Mouse (Mus musculus): ENCODE measurements around the gene Myh14. TPM values are rescaled to one million over a fixed set of nuclear protein-coding genes. Genes with fewer than 3 reads are reported as not detected.

The Myh14 gene
- polyA plus RNA-seq, 1 experiment from 2014 or later: 0.59 TPM

- H3K9ac ChIP-seq: no peak overlapping the region
- 64% methylated on average over 5 of the region's 5 CpGs for WGBS
- H3K27me3 ChIP-seq (replicated peaks): peaks cover 42% of the 10 kb centered on the region
- H3K27ac ChIP-seq (ENCODE audit: poor library complexity, severe bottlenecking): no peak overlapping the region
- H3K36me3 ChIP-seq: no peaks in the 10 kb centered on the region
- H3K9me3 ChIP-seq (replicated peaks): peaks cover 3% of the 10 kb centered on the region
- H3K4me2 ChIP-seq: no peak overlapping the region
- no peak for ATAC-seq (ENCODE audit: insufficient number of reproducible peaks, low FRiP score)
- no peak overlapping the region for H3K4me3 ChIP-seq
- H3K4me1 ChIP-seq (replicated peaks): peaks cover 6% of the 10 kb centered on the region
These were observed 1.6 kb upstream of the Myh14 start for GRCm38 (mm10) chr7:44672193-44672592.

- no peak for ATAC-seq (ENCODE audit: insufficient number of reproducible peaks, low FRiP score)
- H3K27ac ChIP-seq (ENCODE audit: poor library complexity, severe bottlenecking): no peak overlapping the region
- H3K4me3 ChIP-seq: no peak overlapping the region
- H3K36me3 ChIP-seq: no peaks in the 10 kb centered on the region
- H3K4me1 ChIP-seq (replicated peaks): peaks cover 6% of the 10 kb centered on the region
- WGBS: 19% methylated on average over 21 of the region's 21 CpGs
- no peak overlapping the region for H3K4me2 ChIP-seq
- H3K9me3 ChIP-seq (replicated peaks): peaks cover 5% of the 10 kb centered on the region; the same call in 1 of the 2 replicates
- no peak overlapping the region for H3K9ac ChIP-seq
- peaks cover 42% of the 10 kb centered on the region for H3K27me3 ChIP-seq (replicated peaks)
These were observed 1.5 kb downstream of the Myh14 start for GRCm38 (mm10) chr7:44669103-44669502.

- Histone ChIP-seq H3K4me1 (replicated peaks) (peaks cover 6% of the 10 kb centered on the region), H3K4me2 (no peak overlapping the region), H3K9ac (no peak overlapping the region), H3K4me3 (no peak overlapping the region), H3K27ac (ENCODE audit: poor library complexity, severe bottlenecking) (no peak overlapping the region), H3K36me3 (no peaks in the 10 kb centered on the region), H3K9me3 (replicated peaks) (peaks cover 5% of the 10 kb centered on the region; the same call in 1 of the 2 replicates), H3K27me3 (replicated peaks) (peaks cover 42% of the 10 kb centered on the region)
- 63% methylated on average over 13 of the region's 13 CpGs for WGBS
- no peak for ATAC-seq (ENCODE audit: insufficient number of reproducible peaks, low FRiP score)
These were observed 2.5 kb downstream of the Myh14 start for GRCm38 (mm10) chr7:44667996-44668738.

DNA sequence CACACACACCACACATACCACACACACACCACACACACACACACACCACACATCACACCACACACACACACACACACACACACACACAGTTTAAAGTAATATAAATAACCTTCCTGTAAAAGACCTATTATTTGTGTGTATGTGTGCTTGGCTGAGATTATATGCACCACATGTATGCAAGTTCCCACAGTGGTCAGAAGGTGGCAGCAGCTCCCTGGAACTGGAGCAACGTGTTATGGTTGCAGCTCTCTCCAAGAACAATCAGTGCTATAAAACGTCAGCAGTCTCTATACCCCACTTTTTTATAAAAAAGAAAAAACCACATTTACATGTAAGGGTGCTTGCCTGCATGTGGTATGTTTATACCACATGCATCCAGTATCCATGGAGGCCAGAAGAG lies 4.2 kb downstream of the Myh14 start:
- H3K27ac ChIP-seq (ENCODE audit: poor library complexity, severe bottlenecking): no peak overlapping the region
- H3K4me2 ChIP-seq: no peak overlapping the region
- 77% methylated on average over 2 of the region's 2 CpGs for WGBS
- peaks cover 30% of the 10 kb centered on the region for H3K27me3 ChIP-seq (replicated peaks)
- no peak overlapping the region for H3K4me3 ChIP-seq
- H3K9ac ChIP-seq: no peak overlapping the region
- H3K9me3 ChIP-seq (replicated peaks): peaks cover 5% of the 10 kb centered on the region; the same call in 1 of the 2 replicates
- no peak for ATAC-seq (ENCODE audit: insufficient number of reproducible peaks, low FRiP score)
- H3K4me1 ChIP-seq (replicated peaks): peaks cover 6% of the 10 kb centered on the region
- no peaks in the 10 kb centered on the region for H3K36me3 ChIP-seq

DNA sequence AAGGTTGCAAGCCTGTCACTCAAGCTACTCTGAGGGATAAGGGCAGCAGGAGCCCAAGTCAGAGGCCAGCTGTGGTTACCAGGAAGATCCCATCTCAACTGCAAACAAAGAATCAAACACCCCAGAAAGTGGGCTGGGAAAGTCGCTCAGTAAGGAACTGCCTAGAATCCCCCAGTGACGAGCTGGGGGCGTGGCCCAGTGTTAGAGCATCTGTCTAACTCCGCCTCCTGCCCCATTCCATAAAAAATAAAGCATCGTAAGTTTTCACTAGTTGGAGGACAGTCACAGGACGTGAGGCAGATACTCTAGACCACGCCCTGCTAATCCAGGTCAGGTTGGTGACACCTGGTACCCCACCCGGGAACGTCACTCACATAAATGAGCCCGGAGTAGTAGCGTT lies 5.9 kb downstream of the Myh14 start:
- no peak overlapping the region for H3K27ac ChIP-seq (ENCODE audit: poor library complexity, severe bottlenecking)
- H3K4me1 ChIP-seq (replicated peaks): no peaks in the 10 kb centered on the region
- H3K9ac ChIP-seq: no peak overlapping the region
- peaks cover 17% of the 10 kb centered on the region for H3K27me3 ChIP-seq (replicated peaks)
- no peak overlapping the region for H3K4me3 ChIP-seq
- no peak for ATAC-seq (ENCODE audit: insufficient number of reproducible peaks, low FRiP score)
- WGBS: 30% methylated on average over 11 of the region's 11 CpGs
- H3K9me3 ChIP-seq (replicated peaks): peaks cover 5% of the 10 kb centered on the region; the same call in 1 of the 2 replicates
- H3K36me3 ChIP-seq: no peaks in the 10 kb centered on the region
- H3K4me2 ChIP-seq: no peak overlapping the region

DNA sequence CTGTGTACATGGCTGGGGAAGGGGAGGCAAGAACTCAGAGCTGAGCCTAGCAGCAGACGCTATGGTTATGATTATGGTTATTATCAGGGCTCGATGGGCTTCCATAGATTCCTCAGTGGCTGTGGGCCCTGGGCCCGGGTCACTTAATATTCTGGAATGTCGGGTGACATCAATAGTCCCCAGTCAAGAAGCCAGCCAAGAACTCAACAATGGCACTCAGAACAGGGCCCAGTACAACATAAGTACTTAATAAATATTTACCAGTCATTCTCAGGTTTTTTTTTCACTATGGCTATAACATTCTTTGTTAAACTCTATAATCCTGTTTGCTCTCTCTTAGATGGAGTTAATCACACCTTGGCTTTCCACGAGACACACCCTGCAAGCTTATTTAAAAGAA lies 7.1 kb downstream of the Myh14 start:
- 72% methylated on average over 5 of the region's 5 CpGs for WGBS
- no peaks in the 10 kb centered on the region for H3K36me3 ChIP-seq
- H3K9me3 ChIP-seq (replicated peaks): peaks cover 5% of the 10 kb centered on the region; the same call in 1 of the 2 replicates
- no peak for ATAC-seq (ENCODE audit: insufficient number of reproducible peaks, low FRiP score)
- H3K4me1 ChIP-seq (replicated peaks): no peaks in the 10 kb centered on the region
- H3K9ac ChIP-seq: no peak overlapping the region
- no peak overlapping the region for H3K4me2 ChIP-seq
- peaks cover 8% of the 10 kb centered on the region for H3K27me3 ChIP-seq (replicated peaks)
- H3K4me3 ChIP-seq: no peak overlapping the region
- H3K27ac ChIP-seq (ENCODE audit: poor library complexity, severe bottlenecking): no peak overlapping the region

DNA sequence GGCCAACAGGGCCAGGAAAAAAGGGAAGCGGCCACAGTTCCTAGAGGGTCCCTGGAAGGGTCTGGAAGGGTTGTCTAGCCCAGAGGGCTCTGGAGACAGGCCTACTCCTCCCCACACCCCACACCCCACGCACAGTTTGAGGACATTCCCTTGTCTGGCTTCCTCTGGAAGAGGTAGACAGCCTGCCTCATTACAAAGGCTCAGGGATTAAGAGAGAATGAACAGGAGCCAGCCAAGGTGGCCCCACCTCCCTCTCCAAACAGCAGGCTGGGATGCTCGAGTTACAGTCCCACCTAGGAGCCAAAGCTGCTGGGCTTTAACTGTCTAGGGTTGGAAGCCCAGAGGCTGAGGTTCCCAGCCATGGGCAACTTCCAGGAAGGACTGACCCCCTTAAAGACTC lies 8.1 kb downstream of the Myh14 start:
- Histone ChIP-seq H3K27ac (ENCODE audit: poor library complexity, severe bottlenecking) (no peak overlapping the region), H3K9ac (no peak overlapping the region), H3K36me3 (no peaks in the 10 kb centered on the region), H3K4me1 (replicated peaks) (no peaks in the 10 kb centered on the region), H3K9me3 (replicated peaks) (peaks cover 5% of the 10 kb centered on the region; the same call in 1 of the 2 replicates), H3K4me2 (no peak overlapping the region), H3K4me3 (no peak overlapping the region), H3K27me3 (replicated peaks) (peaks cover 5% of the 10 kb centered on the region)
- peak; percentile 27; the same call in 1 of the 2 replicates for ATAC-seq (ENCODE audit: insufficient number of reproducible peaks, low FRiP score)
- 13% methylated on average over 3 of the region's 3 CpGs for WGBS

DNA sequence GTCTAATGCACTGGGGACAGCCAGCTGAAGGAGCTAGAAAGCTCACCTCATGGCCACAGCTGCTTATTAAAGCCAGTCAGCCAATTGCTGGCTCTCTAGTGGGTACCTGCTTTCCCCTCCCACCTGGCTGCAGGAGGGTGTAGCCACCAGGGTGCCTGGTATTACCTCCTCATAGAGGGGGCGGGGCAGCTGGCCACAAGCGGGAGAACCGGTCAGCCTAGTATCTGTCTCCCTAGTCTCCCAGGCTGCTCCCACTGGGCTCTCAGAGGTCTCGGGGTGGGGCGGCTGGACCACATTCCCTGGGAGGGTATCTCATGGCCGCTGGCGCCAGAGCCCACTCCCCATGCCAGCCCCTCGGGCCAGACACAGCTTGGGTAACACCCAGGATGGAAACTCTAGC lies 8.5 kb downstream of the Myh14 start:
- ATAC-seq (ENCODE audit: insufficient number of reproducible peaks, low FRiP score): no peak
- 16% methylated on average over 8 of the region's 8 CpGs for WGBS
- no peak overlapping the region for H3K27ac ChIP-seq (ENCODE audit: poor library complexity, severe bottlenecking)
- peaks cover 5% of the 10 kb centered on the region; the same call in 1 of the 2 replicates for H3K9me3 ChIP-seq (replicated peaks)
- H3K27me3 ChIP-seq (replicated peaks): peaks cover 9% of the 10 kb centered on the region
- no peaks in the 10 kb centered on the region for H3K36me3 ChIP-seq
- H3K9ac ChIP-seq: no peak overlapping the region
- no peak overlapping the region for H3K4me2 ChIP-seq
- H3K4me3 ChIP-seq: no peak overlapping the region
- H3K4me1 ChIP-seq (replicated peaks): no peaks in the 10 kb centered on the region

GRCm38 (mm10) chr7:44661219-44661618 lies 9.4 kb downstream of the Myh14 start:
- Histone ChIP-seq H3K27ac (ENCODE audit: poor library complexity, severe bottlenecking) (no peak overlapping the region), H3K36me3 (no peaks in the 10 kb centered on the region), H3K4me3 (no peak overlapping the region), H3K27me3 (replicated peaks) (peaks cover 14% of the 10 kb centered on the region), H3K9ac (no peak overlapping the region), H3K9me3 (replicated peaks) (no peaks in the 10 kb centered on the region), H3K4me2 (no peak overlapping the region), H3K4me1 (replicated peaks) (no peaks in the 10 kb centered on the region)
- ATAC-seq (ENCODE audit: insufficient number of reproducible peaks, low FRiP score): no peak
- 67% methylated on average over 5 of the region's 5 CpGs for WGBS

DNA sequence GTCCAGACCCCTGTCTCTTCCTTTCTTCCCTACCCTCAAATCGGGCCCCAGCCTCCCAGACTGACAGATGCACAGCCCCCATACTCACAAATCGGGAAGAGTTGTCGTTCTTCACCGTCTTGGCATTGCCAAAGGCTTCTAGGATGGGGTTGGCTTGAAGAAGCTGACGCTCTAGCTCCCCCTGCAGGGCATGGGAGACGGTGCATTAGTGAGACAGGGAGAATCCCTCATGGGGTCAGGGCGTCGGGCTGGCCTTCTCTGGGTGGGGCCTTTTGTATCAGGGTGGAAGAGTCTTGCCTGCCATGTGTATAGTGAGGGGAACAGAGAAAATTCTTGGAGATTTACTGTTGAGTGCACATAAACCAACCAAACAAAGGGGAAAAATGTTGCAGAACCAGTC lies 15.1 kb downstream of the Myh14 start:
- Histone ChIP-seq H3K27ac (ENCODE audit: poor library complexity, severe bottlenecking) (no peak overlapping the region), H3K9me3 (replicated peaks) (no peaks in the 10 kb centered on the region), H3K36me3 (no peaks in the 10 kb centered on the region), H3K27me3 (replicated peaks) (peaks cover 32% of the 10 kb centered on the region), H3K4me2 (no peak overlapping the region), H3K9ac (no peak overlapping the region), H3K4me1 (replicated peaks) (no peaks in the 10 kb centered on the region), H3K4me3 (no peak overlapping the region)
- WGBS: 11% methylated on average over 8 of the region's 8 CpGs
- no peak for ATAC-seq (ENCODE audit: insufficient number of reproducible peaks, low FRiP score)

GRCm38 (mm10) chr7:44653773-44654172 lies 16.9 kb downstream of the Myh14 start:
- Histone ChIP-seq H3K9me3 (replicated peaks) (no peaks in the 10 kb centered on the region), H3K27ac (ENCODE audit: poor library complexity, severe bottlenecking) (no peak overlapping the region), H3K36me3 (no peaks in the 10 kb centered on the region), H3K4me2 (no peak overlapping the region), H3K27me3 (replicated peaks) (peaks cover 32% of the 10 kb centered on the region), H3K9ac (no peak overlapping the region), H3K4me3 (no peak overlapping the region), H3K4me1 (replicated peaks) (no peaks in the 10 kb centered on the region)
- WGBS: 47% methylated on average over 8 of the region's 8 CpGs
- ATAC-seq (ENCODE audit: insufficient number of reproducible peaks, low FRiP score): no peak

- H3K4me3 ChIP-seq: no peak overlapping the region
- H3K27ac ChIP-seq (ENCODE audit: poor library complexity, severe bottlenecking): no peak overlapping the region
- no peak overlapping the region for H3K9ac ChIP-seq
- no peaks in the 10 kb centered on the region for H3K4me1 ChIP-seq (replicated peaks)
- peaks cover 24% of the 10 kb centered on the region for H3K27me3 ChIP-seq (replicated peaks)
- no peaks in the 10 kb centered on the region for H3K9me3 ChIP-seq (replicated peaks)
- no peaks in the 10 kb centered on the region for H3K36me3 ChIP-seq
- ATAC-seq (ENCODE audit: insufficient number of reproducible peaks, low FRiP score): no peak
- H3K4me2 ChIP-seq: no peak overlapping the region
- 58% methylated on average over 7 of the region's 7 CpGs for WGBS
These were observed 19.2 kb downstream of the Myh14 start for GRCm38 (mm10) chr7:44651416-44651815.

All from heart, embryonic 12.5 days (tissue).